Mouse (Mus musculus) ES-Bruce4 (cell line): ENCODE results near the gene Arpc3. TPM values are rescaled to one million over a fixed set of nuclear protein-coding genes. Genes with fewer than 3 reads are reported as not detected.
A peak's percentile ranks its signal among the peaks of the same experiment; 100 is the strongest.

Experiments
- H3K27ac ChIP-seq: 2 replicates; pipeline ENCODE4 v1.5.1; 2012; ENCODE audit warnings: low read length, inconsistent platforms; ENCODE audit not compliant: insufficient read depth
- H3K27me3 ChIP-seq: 2 replicates; pipeline ENCODE4 v1.6.1; 2012; ENCODE audit warnings: mild to moderate bottlenecking, low read length, inconsistent platforms; ENCODE audit not compliant: control insufficient read depth, poor library complexity, insufficient read depth, severe bottlenecking
- H3K36me3 ChIP-seq: 2 replicates; pipeline ENCODE4 v1.6.1; 2012; ENCODE audit warnings: inconsistent platforms, mild to moderate bottlenecking, low read length, moderate library complexity; ENCODE audit not compliant: control insufficient read depth, poor library complexity, insufficient read depth, severe bottlenecking
- H3K4me1 ChIP-seq: one replicate; pipeline ENCODE4 v1.8.1; 2011; ENCODE audit warnings: low read length; ENCODE audit not compliant: control insufficient read depth, insufficient read depth
- H3K4me3 ChIP-seq: 2 replicates; pipeline ENCODE4 v1.5.1; 2011; ENCODE audit warnings: low read depth, mild to moderate bottlenecking, low read length
- H3K9ac ChIP-seq: 2 replicates; pipeline ENCODE4 v1.6.1; 2012; ENCODE audit warnings: low read depth, mild to moderate bottlenecking, inconsistent platforms; ENCODE audit not compliant: poor library complexity, severe bottlenecking
- H3K9me3 ChIP-seq: replicated peaks from 2 replicates; pipeline ENCODE4 v1.6.1; 2012; ENCODE audit warnings: mild to moderate bottlenecking, low read length, inconsistent platforms; ENCODE audit not compliant: control insufficient read depth, poor library complexity, insufficient read depth, severe bottlenecking
- CTCF ChIP-seq: IDR thresholded peaks from one replicate; pipeline ENCODE4 v1.8.1; 2011; ENCODE audit warnings: low read depth, low read length
- EP300 ChIP-seq: IDR thresholded peaks from 2 replicates; pipeline ENCODE4 v1.6.1; 2011; ENCODE audit warnings: low read depth, low read length; ENCODE audit not compliant: insufficient read depth
- POLR2A ChIP-seq: IDR thresholded peaks from one replicate; pipeline ENCODE4 v1.8.1; 2011; ENCODE audit warnings: low read length; ENCODE audit not compliant: insufficient read depth
- polyA plus RNA-seq: library from polyadenylated mRNA; stranded (reverse); fragments of >200 nt; gene quantifications from 2 replicates; pipeline ENCODE4 v1.2.4, GENCODE M21; 2011; ENCODE audit warnings: low read depth; ENCODE audit not compliant: missing spikeins, insufficient read depth, insufficient read length

Arpc3 gene
- polyA plus RNA-seq, 1 experiment, result 289 TPM

DNA sequence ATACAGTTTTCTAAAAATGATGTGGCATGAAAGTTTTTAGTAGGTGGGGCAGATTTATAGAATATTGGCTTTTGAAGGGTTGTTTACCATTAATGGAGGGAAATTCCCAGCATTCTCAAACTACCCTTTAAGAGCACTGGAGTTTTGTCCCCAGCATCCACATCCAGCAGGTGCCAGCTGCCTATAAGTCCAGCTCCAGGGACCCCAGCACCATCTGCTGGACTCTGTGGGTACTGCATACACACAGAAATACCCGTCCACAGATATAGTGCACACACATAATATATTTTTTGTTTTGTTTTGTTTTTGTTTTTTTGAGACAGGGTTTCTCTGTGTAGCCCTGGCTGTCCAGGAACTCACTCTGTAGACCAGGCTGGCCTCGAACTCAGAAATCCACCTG is 2.2 kb downstream of the Arpc3 start:
- Histone ChIP-seq H3K4me1 (no peaks in the 10 kb centered on the region), H3K36me3 (no peaks in the 10 kb centered on the region), H3K9ac (no peak overlapping the region), H3K9me3 (no peaks in the 10 kb centered on the region), H3K27me3 (no peaks in the 10 kb centered on the region), H3K27ac (no peak overlapping the region), H3K4me3 (no peak overlapping the region)
- TF ChIP-seq CTCF (peak; percentile 70), EP300 (no peak)

DNA sequence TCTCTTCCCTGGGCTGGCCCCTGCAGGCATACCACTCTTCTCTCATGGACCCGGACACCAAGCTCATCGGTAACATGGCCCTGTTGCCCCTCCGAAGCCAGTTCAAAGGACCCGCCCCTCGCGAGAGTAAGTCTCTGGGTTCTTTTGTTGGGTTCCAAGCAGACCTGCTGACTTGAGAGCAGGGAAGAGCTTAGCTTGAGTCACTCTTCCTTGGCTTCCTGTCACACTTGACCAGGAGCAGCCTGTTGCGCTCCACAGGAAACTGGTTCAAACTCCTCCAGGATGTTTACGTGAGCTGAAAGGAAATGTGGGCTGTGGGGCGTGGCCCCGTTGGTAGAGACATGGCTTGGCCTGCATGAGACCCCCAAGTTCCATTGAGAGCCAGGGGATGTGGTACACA is 5.1 kb downstream of the Arpc3 start:
- Histone ChIP-seq H3K27ac (no peak overlapping the region), H3K4me3 (no peak overlapping the region), H3K9me3 (no peaks in the 10 kb centered on the region), H3K4me1 (no peaks in the 10 kb centered on the region), H3K36me3 (no peaks in the 10 kb centered on the region), H3K27me3 (no peaks in the 10 kb centered on the region), H3K9ac (no peak overlapping the region)
- TF ChIP-seq EP300 (no peak), CTCF (no peak), POLR2A (no peak)

DNA sequence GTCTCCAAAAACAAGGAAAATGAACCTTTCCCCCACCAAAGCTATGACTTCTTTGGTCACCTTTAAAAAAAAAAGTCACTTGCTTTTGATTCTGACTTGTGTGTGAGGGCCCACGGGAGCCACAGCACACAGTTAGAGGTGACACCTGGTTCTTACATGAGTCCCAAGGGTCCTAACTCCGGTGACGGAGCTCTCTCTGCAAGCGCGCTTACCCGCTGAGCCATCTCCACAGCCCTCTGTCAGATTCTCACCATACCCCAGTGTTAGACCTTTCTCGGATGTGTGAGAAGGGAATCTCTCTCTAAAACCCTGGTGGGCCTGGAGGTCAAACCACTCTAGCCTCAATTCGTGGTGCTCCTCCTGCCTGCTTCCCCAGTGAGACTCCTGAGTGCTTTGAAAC is 5.8 kb downstream of the Arpc3 start:
- H3K4me1 ChIP-seq, result no peaks in the 10 kb centered on the region
- TF ChIP-seq CTCF, result no peak
- no peak for TF ChIP-seq EP300
- TF ChIP-seq POLR2A, result no peak
- no peaks in the 10 kb centered on the region for H3K9me3 ChIP-seq
- H3K27ac ChIP-seq, result no peak overlapping the region
- H3K4me3 ChIP-seq, result no peak overlapping the region
- no peaks in the 10 kb centered on the region for H3K36me3 ChIP-seq
- H3K9ac ChIP-seq, result no peak overlapping the region
- no peaks in the 10 kb centered on the region for H3K27me3 ChIP-seq

DNA sequence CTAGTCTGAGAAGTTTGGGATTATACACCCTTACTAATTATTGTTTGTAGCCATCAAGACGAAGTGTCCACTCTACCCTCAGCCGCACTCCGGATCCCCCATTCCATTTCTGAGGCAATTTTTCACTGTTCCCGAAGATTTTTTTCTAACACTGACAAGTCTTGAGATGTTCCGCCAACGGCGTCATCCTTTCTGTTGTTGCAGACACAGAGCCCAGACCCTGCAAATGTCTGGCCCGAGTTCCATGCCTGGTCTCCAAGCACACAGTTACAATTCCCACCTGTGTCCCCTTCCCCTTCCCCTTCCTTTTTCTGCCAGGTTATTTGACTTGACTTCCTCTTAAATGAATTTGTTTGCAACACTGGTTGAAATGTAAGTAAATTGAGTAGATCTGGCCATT is 8.2 kb downstream of the Arpc3 start:
- no peaks in the 10 kb centered on the region for H3K4me1 ChIP-seq
- H3K27ac ChIP-seq, result no peak overlapping the region
- no peak overlapping the region for H3K9ac ChIP-seq
- no peak overlapping the region for H3K4me3 ChIP-seq
- TF ChIP-seq CTCF, result no peak
- no peak for TF ChIP-seq POLR2A
- TF ChIP-seq EP300, result no peak
- no peaks in the 10 kb centered on the region for H3K27me3 ChIP-seq
- H3K9me3 ChIP-seq, result no peaks in the 10 kb centered on the region
- peaks cover 4% of the 10 kb centered on the region; the same call in 1 of the 2 replicates for H3K36me3 ChIP-seq

DNA sequence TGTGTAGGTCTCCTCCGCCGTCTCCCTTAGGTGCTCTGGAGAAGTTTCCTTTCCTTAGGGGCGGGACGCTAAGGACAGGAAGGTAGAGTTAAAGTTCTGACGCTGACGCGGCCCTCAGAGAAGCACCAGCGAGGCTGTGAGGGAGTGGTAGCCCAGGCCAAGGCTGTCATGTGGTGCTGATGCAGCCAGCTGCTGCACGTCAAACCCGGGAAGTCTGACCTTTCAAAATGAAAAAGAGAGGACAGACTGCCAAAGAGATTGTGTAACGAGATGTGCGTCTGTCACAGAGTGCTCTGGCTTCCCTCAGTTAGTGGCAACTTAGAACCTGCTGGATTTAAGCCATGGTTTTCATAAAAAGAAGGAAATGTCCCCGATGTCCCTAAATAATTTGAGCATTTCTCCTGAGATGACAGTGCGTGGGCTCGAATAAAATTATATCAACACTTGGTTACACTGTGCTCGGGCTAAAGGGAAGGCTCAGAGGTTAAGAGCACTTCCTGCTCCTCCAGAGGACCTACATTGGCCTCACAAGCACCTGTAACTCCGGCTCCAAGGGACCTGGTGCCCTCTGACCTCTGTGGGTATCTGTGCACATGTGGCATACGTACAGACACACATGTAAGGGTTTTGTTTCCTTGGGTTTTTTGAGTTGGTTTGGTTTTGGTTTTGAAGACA is 9.1 kb downstream of the Arpc3 start:
- no peak overlapping the region for H3K27ac ChIP-seq
- H3K9me3 ChIP-seq, result no peaks in the 10 kb centered on the region
- no peaks in the 10 kb centered on the region for H3K4me1 ChIP-seq
- H3K27me3 ChIP-seq, result no peaks in the 10 kb centered on the region
- TF ChIP-seq POLR2A (no peak), EP300 (no peak), CTCF (no peak)
- no peak overlapping the region for H3K4me3 ChIP-seq
- H3K36me3 ChIP-seq, result peaks cover 7% of the 10 kb centered on the region; the same call in 1 of the 2 replicates
- no peak overlapping the region for H3K9ac ChIP-seq

DNA sequence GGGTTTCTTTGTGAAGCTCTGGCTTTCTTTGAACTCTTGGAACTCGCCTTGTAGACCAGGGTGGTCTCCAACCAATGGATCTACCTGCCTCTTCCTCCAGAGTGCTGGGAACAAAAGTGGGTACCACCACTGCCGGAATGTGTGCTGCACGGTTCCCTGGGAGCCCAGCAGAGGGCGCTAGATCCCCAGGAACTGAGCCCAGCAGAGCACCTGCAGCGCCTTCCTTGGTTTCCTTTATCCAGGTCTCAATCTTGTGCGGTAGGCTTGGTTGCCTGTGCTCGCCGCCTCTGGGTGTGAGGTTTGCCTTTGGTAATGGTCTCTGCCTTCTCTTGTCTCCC is 9.6 kb downstream of the Arpc3 start:
- H3K27ac ChIP-seq, result no peak overlapping the region
- H3K4me3 ChIP-seq, result no peak overlapping the region
- H3K4me1 ChIP-seq, result no peaks in the 10 kb centered on the region
- no peak overlapping the region for H3K9ac ChIP-seq
- H3K27me3 ChIP-seq, result no peaks in the 10 kb centered on the region
- TF ChIP-seq CTCF, result peak; percentile 98
- no peak for TF ChIP-seq POLR2A
- no peak for TF ChIP-seq EP300
- H3K9me3 ChIP-seq, result no peaks in the 10 kb centered on the region
- H3K36me3 ChIP-seq, result peaks cover 7% of the 10 kb centered on the region; the same call in 1 of the 2 replicates
